Mouse (Mus musculus) large intestine, adult 2 months (tissue): ENCODE measurements around the gene Fgfr2. TPM values are rescaled to one million over a fixed set of nuclear protein-coding genes. Genes with fewer than 3 reads are reported as not detected.

Source experiments
- DNase-seq: peaks from one replicate; pipeline ENCODE4 v3.0.0-alpha.2; 2012; ENCODE audit warnings: low read depth, low spot score
- WGBS: fragments of 180-500 bp; shearing (Covaris S2); methylation state at CpG from one replicate; pipeline ENCODE4 v1.1.7; 2018; 5-methylcytosine and 5-hydroxymethylcytosine counted together
- polyA plus RNA-seq: library from polyadenylated mRNA; depleted of rRNA; stranded (reverse); fragments of >200 nt; gene quantifications from 2 replicates; pipeline ENCODE4 v1.2.3, GENCODE M21; 2012

The Fgfr2 gene
- polyA plus RNA-seq, 1 experiment: 35.0 TPM

DNA sequence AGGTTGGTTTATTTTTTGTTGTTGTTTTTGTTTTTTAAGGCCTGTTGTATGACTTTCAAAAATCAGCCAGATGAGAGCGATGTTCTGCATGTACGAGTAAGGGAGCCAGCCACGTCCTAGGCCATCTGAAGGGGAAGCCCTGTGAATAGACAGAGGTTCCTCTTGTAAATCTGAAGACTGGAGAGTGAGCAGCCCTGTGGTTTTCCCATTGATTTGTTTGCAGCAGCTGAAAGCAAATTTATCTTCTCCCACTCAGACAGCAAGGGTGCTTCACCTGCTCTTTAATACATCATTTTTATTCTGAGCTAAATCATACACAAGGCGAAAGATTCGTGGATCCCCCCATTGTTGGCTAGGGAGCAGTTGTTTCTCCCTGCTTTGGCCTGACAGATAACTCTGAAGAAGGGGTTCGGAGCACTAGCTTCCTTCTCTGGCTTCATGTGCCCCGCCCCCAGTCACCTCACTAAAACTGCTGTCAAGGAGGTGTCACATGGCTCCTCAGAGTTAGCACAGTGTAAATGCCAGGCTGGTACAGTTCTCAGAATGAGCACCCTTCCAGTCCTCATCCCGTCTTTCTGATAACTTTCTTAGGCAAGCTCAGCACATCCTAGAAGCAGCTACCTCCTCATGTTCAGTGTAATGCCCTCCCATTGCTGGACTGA, 818.6 kb downstream of the Fgfr2 start:
- no peak for DNase-seq
- WGBS: 58% methylated on average over 8 of the region's 8 CpGs

DNA sequence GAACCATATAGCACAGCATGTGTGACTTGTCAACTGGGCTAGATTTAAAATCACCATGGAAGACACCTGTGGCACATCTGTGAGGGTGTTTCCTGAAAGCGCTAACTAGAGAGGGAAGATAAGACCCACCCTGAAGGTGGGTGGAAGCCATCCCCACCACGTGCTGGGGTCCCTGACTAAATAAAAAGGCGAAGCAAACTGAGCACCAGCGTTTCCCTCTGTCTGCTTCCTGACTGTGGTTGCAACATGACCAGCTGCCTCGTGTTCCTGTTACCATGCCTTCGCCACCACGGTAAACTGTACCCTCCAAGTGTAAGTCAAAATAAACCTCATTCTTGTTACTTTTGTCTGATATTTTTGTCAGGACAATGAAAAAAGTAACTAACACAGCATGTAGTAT, 819.2 kb downstream of the Fgfr2 start:
- DNase-seq: no peak
- 66% methylated on average over 7 of the region's 7 CpGs for WGBS

DNA sequence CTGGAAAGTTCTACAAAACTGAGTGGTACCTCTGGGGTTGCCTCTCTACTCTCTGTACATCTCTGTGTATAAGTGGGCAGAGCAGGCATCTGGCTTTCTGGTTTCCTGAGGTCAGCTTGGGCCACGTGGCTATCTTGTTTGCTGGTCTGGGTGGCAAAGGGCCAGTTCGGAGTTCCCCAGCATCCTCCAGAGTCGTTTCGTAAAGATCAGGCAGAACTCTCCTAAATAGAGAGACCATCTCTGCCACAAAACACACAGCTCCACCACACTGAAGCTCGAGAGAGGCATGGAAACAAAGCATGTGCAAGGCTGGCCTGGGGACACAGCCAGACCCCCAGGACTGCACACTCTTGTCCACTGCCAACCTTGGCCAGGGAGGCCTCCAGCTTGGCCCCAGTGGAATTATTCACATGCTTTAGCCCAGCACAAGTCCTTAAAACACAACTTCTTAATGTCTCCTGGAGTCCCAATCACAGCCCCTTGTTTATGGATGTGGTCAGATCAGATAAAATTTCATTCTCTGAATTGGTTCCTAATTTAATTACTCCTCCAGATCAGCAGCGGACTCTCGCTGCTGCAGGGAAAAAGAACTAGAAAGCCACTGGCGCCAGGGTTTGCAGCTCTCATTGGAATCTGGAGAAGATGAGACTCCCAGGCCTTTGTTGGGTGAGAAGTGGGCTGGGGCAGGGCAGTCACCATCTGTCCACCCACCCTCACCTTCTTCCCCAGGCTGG, 820.5 kb downstream of the Fgfr2 start:
- 66% methylated on average over 8 of the region's 8 CpGs for WGBS
- DNase-seq: no peak

DNA sequence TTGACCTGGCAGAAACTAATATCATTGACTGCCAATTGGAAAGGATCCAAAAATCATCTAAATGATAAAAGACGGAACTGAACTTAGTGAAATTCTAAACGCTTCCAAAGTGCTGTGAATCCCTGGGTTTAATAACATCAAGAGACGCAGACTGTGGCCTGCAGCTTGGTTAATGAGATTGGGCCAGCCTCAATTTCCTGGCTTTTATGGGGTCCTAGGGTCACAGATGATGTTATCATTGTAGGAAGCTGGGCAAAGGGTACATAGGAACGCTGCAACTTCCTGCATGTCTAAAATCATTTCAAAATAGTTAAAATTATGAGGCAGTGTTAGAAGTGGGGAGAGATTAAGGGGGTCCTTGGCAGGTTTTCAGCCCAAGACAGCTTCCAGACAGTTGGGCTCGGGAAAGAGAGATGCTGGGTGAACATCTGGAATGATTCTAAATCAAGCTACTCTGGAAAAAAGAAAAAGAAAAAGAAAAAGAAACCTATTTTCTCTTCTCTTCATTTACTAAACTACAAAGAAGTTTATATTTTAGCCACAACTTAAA, 823.4 kb downstream of the Fgfr2 start:
- 25% methylated on average over 5 of the region's 5 CpGs for WGBS
- no peak for DNase-seq

DNA sequence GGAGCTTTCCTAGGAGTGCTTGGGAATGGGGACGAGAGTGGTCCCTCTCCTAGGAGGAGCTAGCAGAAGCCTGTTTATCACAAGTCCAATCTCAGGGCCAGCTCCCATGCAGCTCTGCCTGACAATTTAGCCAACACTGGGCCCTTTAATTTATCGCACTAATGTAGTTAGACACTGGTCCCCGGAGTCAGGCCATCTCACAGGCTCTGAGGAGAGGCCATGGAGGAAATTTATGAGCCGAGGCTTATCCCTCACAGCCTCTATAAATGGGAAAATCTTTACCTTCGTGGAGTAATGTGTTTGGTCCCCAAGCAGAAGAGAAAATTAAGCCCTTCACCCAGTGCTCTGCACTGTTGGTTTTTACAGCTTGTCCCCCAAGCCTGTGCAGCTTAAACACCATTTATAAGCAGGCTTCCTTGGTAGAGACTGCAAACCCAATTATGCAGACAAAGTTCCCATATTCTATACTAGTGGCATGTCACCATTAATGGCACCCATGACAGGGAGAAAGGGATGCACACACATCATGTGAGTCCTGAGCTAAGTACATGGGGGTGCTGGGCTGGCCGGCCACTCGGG, 824.6 kb downstream of the Fgfr2 start:
- DNase-seq: no peak
- 86% methylated on average over 7 of the region's 7 CpGs for WGBS

DNA sequence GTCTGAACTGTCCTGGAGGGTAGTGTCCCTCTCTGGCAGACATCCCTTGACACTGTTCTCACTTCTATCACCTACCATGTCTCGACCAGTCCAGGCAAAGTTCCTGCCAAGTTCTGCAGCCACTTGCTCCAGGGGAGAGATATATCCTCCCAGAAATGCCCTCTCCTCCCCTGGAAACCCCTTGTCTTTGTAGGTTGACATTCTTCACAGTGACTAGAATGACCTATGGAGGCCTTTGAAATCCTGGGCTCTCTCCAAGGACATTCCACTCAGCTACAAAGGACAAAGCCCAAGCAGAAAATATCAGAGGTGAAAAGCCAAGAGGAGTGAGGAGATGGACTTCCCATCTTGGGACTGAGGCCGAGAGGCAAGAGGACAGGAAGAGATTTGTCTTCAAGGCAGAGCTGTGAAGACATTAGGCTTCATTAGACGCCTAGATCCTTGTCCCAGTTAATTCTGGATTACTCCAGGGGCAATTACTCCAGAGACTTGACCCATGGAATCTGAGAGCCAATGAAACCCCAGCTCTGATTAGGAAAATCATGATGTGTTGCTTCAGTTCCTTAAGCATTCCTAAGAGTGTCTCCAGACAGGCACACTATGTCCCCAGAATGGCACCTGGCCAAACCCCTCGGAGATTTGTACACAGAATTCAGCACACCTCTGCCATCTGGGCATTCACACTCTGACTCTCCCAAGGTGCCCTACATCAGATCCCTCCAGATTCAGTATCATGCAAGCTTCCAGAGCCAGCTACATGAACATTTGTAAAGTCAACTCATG, 826.3 kb downstream of the Fgfr2 start:
- 67% methylated on average over 4 of the region's 4 CpGs for WGBS
- no peak for DNase-seq

DNA sequence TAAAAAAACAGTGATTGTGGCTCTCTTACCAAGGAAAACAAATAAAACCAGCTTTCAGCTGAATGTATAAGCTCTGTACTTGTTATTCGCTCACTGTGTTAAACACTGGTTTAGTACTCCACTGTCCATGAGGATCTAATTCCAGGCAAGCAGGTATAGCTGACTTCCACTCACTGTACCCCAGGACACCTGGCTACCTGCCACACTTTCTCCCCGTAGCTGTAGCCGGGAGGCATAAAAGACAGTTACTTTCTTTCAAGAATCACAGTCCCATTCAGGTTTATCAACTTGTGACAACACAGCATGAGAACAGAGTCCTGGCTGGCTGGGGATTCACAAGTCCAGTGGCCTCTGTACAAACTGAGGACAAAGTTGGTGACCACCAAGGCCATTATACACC, 827.0 kb downstream of the Fgfr2 start:
- 66% methylated on average over 3 of the region's 3 CpGs for WGBS
- DNase-seq: no peak

DNA sequence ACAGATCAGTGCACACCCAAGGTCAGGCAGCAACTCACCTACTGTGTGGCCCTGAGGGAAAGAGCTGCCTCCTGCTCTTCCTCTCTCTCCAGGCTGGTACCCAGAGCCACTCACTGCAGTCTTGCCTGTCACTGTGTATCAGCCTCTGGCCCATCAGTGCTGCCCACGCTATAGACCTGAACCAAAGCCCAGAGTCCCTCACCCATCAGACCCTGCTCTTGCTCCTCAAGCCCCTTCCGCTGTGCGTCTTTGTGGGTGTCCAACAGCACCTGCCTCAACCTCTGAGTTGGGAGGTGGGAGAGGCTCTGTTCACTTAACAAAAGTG, 835.8 kb downstream of the Fgfr2 start:
- no peak for DNase-seq
- 57% methylated on average over 3 of the region's 3 CpGs for WGBS

DNA sequence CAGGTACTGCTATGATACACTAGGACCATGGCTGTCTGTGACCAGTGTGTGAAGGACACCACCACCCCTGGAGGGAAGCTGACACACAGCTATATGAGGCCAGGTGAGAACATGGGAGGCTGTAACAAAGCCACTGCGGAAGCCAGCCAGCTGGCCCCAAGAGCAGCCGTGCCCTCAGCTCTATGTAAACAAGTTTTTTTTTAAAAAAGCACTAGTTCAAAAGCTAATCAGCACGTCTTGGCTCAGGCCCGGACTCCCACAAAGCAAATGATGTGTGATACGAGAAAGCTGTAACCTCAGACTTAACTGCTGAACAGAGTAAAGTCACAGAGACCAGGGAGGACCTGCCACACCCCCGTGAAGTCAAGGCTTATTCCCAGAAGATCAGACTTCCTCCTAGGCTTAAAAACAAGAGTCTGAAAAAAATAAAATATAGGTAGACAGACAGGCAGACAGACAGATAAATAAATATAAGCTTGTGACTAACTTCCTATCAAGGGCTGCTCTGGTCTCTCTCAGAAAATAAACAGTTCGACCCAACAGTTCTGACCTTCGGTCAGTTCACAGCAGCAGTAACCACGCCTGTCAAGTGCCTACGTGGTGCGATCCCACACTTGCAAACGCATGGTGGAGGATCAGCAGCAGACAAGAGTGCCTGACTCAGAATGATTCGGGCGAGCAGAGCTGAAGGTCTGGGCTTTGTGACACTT, 836.4 kb downstream of the Fgfr2 start:
- WGBS: 11% methylated on average over 14 of the region's 14 CpGs
- peak; percentile 61 for DNase-seq

DNA sequence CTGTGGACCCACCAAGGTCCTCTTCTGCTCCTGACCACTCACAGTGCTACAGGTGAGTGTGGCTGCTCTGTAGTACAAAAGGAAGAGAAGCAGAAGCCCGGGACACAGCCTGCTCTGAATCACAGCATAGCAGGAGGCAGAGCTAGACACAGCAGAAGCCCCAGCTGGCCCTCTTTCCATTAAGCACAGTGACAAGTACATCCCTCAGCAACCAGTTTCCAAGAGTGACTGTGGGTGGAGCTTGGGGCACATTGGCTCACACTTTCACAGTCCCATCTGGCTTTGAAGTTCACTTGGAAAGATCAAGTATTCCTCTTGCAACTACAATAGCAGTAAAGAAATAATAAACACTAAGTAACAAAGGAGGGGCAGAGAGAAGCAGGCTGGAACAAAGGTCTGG, 838.4 kb downstream of the Fgfr2 start:
- WGBS: 3% methylated on average over 1 of the region's 1 CpGs
- DNase-seq: peak; percentile 47

DNA sequence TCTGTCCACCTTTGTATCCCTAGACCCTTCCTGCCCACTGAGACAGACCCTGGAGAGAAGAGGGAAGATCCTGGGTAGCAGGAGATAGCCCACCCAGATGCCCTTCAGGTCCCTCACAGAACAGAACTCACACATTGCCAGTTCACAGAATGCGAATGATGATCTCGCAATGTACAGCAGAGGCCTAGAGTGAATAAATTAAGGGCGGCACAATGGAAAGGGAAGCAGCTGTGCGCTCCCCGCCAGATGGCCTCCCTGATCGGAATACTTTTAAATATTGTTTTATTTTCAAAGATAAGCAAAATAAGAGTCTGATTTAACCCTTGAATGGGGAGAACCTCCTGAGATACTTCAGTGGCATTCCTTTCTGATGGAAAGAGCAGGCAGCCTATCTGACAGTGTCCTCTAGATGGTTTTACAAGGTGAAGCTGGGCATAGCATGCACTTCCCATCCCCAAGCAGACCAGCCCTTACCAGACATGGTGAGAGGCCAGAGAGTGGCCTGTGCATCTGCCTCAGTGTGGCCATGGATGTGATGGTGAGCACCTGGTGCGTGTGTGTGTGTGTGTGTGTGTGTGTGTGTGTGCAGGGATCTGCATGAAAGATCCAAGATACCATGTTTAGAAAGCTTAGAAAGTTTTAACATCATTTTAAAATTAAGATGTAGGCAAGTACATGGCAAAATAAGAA, 839.0 kb downstream of the Fgfr2 start:
- DNase-seq: no peak
- WGBS: 66% methylated on average over 7 of the region's 7 CpGs

DNA sequence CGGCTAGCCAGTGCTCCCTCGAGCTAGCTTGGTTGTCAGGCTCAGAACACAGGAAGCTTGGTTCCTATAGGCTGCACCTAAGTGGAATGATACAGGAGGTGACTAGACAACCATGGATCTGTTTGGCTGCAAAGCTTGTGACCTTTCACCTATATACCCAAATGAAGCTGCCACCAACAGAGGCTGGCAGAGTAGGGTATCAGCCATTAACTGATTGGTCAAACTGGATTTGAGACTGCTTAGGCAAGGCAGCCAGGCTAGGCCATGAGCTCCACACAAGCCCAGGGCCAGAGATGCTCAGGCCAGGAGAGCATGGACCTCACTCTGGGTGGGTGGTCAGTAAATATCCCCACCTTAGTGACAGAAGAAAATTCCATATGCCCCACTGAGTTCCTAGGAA, 840.6 kb downstream of the Fgfr2 start:
- no peak for DNase-seq
- WGBS: 87% methylated on average over 2 of the region's 2 CpGs

DNA sequence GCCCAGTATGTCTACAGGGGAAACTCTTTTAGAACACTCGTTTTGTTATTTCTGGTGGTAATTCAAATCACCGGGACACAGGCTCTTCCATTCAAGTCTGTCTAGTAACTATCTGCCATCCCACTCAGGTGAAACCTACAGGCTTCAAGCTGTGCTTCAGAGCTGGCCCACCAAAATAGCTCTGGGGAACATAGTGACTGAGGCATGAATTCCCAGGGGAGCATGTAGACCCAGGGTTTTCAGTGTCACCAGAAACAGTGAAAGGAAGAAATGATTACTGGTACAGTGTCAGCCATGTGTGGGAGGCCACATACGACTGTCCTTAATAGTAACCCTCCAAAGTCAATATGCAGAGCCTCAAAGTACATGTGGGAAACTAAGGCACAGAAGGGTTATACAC, 841.0 kb downstream of the Fgfr2 start:
- DNase-seq: no peak
- 83% methylated on average over 3 of the region's 3 CpGs for WGBS

DNA sequence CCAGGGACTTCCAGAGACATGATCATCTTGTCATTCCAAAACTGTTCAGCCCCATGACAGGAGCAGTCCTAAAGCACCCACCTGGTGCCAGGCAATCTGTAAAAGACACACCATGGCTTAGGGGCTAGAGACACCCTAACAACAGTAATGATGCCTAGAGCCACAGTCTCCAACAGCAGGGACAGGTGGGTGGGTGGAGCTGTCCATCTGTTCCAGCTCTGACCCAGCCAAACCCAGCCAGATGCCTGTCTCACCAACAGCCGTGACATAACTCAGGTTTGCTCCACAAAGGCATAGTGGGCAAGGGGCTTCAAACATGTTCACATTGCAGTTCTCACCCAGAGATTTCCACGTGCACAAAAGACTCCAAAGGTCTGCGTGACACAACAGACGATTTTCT, 841.4 kb downstream of the Fgfr2 start:
- 78% methylated on average over 4 of the region's 4 CpGs for WGBS

DNA sequence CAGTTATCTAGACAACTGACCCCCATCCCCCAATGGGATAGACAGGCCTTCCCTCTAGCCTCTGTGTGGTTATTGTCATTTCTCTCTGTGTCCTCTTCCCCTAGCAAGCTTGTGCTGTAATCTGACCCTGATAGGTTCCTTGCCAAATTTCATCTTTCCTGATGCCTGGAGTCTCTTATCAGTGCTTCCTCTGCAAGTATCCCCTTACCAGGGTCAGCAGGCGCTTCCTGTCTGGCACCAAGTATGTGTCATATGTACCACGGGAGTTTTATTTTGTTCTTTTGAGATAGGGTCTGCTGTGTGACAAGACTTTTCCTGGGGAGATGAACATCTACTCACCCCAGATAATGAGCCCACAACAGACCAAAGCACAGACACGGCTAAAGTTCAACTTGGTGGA, 844.5 kb downstream of the Fgfr2 start:
- DNase-seq: no peak
- WGBS: 80% methylated on average over 3 of the region's 3 CpGs

More for the DNA sequence above, 841.4 kb downstream of the Fgfr2 start:
- DNase-seq: no peak

DNA sequence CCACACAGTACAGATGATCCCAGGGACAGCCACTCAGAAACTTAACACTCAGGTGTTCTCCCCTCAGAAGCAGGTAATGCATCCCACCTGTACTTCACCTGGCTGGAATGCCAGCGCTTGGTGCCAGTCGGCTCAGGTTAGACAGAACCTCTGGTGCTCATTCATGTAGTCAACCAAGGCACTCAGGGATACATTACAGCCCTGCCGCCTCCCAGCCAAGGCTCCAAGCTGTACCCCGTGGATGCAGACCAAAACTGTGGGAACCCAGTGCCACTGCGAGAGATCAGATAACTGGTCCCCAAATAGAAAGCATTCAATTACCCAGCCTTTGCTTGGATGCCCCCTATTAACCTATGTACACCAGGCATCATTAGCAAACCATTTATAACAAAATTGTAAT, 846.9 kb downstream of the Fgfr2 start:
- 93% methylated on average over 5 of the region's 5 CpGs for WGBS
- no peak for DNase-seq

DNA sequence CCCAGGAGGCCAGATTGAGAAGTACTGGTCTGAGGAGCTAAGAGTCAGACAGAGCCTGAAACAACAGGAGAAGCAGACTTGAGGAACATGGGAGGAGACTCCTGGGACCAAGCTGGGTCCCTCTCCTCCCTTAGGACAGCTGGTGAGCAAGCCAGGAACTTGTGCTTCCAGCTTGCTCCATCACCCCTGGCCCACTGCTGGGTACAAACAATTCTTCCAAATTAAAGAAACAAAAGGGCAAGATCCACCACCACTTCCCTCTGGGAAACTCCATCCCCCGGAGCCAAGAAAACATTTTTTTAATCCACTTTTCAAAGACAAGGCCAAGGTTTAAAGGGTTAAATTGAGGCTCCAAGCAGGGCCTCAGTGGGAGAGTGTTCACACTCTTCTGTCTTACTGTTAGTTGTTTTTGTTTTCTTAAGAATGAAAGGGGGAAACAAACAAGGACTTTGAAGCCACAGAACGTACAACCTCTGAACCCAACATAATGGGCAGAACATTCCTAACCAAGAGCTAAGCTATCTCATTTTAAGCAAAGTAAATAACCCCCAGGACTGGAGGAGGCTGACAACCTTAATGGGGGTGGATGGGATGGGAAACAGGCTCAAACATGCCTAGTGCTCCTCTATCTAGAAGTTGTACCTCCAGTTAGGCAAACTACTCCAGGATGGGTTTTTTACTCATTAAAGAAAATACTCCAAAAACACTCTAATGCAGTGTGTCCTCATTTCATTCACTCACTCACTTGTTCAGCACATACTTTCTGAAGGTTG, 849.2 kb downstream of the Fgfr2 start:
- DNase-seq: no peak

DNA sequence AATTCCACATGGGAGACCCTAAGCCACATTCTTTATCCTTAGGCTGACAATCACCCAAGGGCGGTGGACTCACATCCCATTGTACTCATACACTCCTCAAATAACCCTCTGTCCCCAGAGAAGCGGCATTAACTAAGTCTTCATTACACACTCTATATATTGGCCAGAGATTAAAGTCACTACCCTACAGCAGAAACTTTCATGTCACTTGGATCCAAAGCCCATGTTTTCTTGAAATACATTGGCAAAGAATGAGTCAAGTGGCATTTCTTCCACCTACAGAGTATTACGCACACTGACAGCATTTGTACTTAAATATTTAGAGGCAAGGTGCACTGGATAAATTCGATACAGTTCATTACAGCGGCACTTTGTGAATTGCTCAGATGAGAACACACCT, 850.2 kb downstream of the Fgfr2 start:
- DNase-seq: no peak
- 95% methylated on average over 5 of the region's 5 CpGs for WGBS

More for the DNA sequence above, 849.2 kb downstream of the Fgfr2 start:
- WGBS: 86% methylated on average over 2 of the region's 2 CpGs
